Mouse (Mus musculus): Measurements from ENCODE around the gene Clk2.

DNA sequence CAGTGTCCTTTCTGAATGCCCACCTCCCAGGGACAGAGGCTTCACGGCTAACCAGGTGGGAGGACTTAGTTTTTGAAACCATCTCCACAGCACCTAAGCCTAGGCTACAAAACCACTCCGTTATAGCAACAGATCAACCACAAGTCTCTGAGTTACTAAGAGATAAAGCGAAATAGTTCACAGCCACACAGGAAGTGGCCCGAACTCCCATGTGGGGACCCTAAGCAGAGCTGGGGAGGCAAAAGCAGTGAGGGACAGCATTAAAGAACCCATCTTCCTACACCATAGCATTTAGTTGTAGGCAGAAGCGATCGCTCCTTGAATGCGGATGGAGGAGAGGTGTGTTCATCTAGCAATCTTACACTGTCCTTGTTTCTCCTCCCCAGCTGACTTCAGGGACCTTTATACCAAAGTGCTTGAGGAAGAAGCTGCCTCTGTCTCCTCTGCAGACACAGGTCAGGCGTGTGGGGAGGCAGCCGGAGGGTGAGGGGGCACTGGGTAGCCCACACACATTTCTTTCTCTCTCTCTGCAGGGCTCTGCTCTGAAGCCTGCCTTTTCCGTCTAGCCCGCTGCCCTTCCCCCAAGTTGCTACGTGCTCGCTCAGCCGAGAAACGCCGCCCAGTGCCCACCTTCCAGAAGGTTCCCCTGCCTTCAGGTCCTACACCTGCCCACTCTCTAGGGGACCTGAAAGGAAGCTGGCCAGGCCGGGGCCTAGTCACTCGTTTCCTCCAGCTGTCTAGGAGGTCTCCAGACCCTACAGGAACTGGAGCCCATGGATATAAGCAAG lies 23.3 kb downstream of the Clk2 start:
- TF ChIP-seq POLR2A (IDR thresholded peaks at IDR 0.05; ENCODE audit: insufficient read length, low read depth) (no peak), E2F4 (IDR thresholded peaks at IDR 0.05; ENCODE audit: insufficient read depth) (no peak)

Data from myocyte (in vitro differentiated cells).